Mouse (Mus musculus) hindbrain, embryonic 15.5 days (tissue): Measurements from ENCODE around the gene Npas2. TPM values are rescaled to one million over a fixed set of nuclear protein-coding genes. Genes with fewer than 3 reads are reported as not detected.

Experiments used
- ATAC-seq: fragments of 200-750 bp; cut with Nextera tagmentation; 2 replicates; pipeline ENCODE4 v1.8.0; 2017; ENCODE audit warnings: low read depth, moderate number of reproducible peaks, moderate TSS enrichment; ENCODE audit not compliant: low FRiP score
- H3K27ac ChIP-seq: fragments of 300-500 bp; sonication (generic); replicated peaks from 2 replicates; pipeline ENCODE4 v1.5.1; 2015; ENCODE audit warnings: mild to moderate bottlenecking, inconsistent platforms
- H3K27me3 ChIP-seq: fragments of 300-500 bp; sonication (generic); 2 replicates; pipeline ENCODE4 v1.6.1; 2015; ENCODE audit warnings: control low read depth, inconsistent platforms
- H3K36me3 ChIP-seq: fragments of 300-500 bp; sonication (generic); 2 replicates; pipeline ENCODE4 v1.6.1; 2015; ENCODE audit warnings: control low read depth, inconsistent platforms
- H3K4me1 ChIP-seq: fragments of 300-500 bp; sonication (generic); replicated peaks from 2 replicates; pipeline ENCODE4 v1.6.1; 2015; ENCODE audit warnings: control low read depth, inconsistent platforms
- H3K4me2 ChIP-seq: fragments of 300-500 bp; sonication (generic); 2 replicates; pipeline ENCODE4 v1.6.1; 2015; ENCODE audit warnings: moderate library complexity, mild to moderate bottlenecking, inconsistent platforms
- H3K4me3 ChIP-seq: fragments of 300-500 bp; sonication (generic); 2 replicates; pipeline ENCODE4 v1.5.1; 2015; ENCODE audit warnings: mild to moderate bottlenecking, inconsistent platforms
- H3K9ac ChIP-seq: fragments of 300-500 bp; sonication (generic); 2 replicates; pipeline ENCODE4 v1.6.1; 2015; ENCODE audit warnings: inconsistent platforms
- H3K9me3 ChIP-seq: fragments of 300-500 bp; sonication (generic); 2 replicates; pipeline ENCODE4 v1.6.1; 2016; ENCODE audit warnings: control low read depth, inconsistent platforms
- WGBS: fragments of 180-500 bp; shearing (Covaris S2); methylation state at CpG from one replicate; pipeline ENCODE4 v1.1.7; 2015; 5-methylcytosine and 5-hydroxymethylcytosine counted together
- polyA plus RNA-seq: library from polyadenylated mRNA; unstranded; fragments of >200 nt; fragmentation: Nextera tagmentation; extraction: Ambion mirVana; gene quantifications from 2 replicates; pipeline ENCODE4 v1.2.1, GENCODE M21; 2015

The Npas2 gene
- polyA plus RNA-seq, 1 experiment from 2014 or later, result 1.2 TPM

DNA sequence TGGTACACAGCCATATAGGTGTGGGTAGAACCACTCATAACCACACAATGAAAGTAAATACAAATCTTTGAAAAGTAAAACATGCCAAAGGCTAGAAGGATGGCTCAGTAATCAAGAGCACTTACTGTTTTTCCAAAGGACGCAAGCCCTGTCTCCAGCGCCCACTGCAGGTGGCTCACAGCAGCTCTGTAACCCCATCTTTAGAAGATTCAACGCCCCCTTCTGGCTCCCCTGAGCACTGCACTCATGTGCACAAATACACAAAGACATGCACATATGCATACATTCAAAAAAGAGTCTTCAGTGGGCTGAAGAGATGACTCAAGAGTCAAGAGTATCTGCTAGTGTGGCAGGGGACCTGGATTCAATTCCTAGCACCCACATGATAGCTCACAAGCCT is 36.5 kb downstream of the Npas2 start:
- Histone ChIP-seq H3K27ac (no peak overlapping the region), H3K4me1 (no peaks in the 10 kb centered on the region), H3K4me2 (no peak overlapping the region), H3K27me3 (no peaks in the 10 kb centered on the region), H3K9ac (no peak overlapping the region), H3K9me3 (no peaks in the 10 kb centered on the region), H3K4me3 (no peak overlapping the region), H3K36me3 (no peaks in the 10 kb centered on the region)
- ATAC-seq, result no peak
- WGBS, result 72% methylated on average over 3 of the region's 3 CpGs

DNA sequence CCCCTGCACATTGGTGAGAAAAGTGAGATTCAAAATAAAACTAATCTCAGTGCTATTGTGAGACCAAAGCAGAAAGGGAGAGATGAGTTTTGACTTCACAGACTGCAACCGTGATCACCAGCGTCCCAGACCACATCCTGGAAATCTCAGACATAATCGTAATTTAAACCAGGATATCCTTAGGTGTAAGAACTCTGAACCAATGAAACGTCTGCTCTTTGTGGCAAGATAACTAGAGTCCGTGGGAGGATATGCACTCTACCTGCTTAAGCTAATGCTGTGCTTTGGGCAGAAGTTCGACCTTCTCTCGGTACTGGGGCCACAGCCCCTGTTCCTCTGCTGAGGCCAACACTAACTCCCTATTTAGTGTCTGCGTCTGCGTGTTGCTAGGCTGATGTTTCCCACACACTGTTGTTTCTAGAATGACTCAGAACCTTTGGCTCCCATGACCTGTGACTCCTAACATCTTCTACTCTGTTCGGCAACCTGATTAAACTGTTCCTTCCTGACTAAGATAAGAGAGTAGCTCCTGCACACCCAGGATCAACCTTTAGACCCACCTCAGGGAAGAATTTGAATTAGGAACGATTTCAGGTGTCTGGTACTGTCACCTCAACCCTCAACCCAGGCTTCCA is 41.4 kb downstream of the Npas2 start:
- Histone ChIP-seq H3K27me3 (no peaks in the 10 kb centered on the region), H3K4me3 (no peak overlapping the region), H3K36me3 (no peaks in the 10 kb centered on the region), H3K9me3 (no peaks in the 10 kb centered on the region), H3K4me1 (no peaks in the 10 kb centered on the region), H3K9ac (no peak overlapping the region), H3K4me2 (no peak overlapping the region), H3K27ac (no peak overlapping the region)
- ATAC-seq, result no peak
- 91% methylated on average over 11 of the region's 11 CpGs for whole genome bisulfite sequencing

DNA sequence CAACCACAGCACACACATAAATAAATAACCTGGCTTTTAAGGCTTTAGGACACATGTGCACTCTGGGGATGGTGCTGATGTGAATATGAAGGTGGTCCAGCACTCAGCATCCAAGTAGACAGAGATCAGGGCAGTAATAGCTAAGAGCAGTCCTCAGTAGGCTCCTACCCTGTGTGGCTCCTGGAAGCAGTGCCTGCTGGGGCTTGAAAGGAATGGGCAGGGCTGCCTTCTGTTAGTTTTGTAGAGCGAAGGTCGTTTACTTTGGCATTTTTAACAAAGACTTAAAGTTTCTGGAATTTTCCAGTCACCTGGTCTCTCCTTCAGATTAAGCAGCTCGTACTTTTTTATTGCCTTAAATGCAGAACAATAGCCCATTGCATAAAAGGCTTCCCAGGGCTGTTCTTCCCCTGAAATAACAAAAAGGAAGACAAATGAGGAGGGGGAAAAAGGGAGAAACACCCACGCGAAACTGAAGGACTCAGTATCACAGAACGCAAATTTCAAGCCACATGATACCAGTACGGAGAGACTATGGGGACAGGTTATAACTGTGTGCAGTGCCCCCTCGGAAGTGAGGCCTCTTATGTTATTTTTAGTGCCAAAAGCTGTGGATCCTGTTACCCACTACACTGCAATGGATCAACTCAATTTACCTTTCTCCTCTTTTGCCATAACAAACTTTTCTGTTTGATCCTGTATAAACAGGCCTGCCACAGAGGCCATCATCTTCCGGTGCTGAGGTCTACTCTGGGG is 44.1 kb downstream of the Npas2 start:
- H3K9me3 ChIP-seq, result no peaks in the 10 kb centered on the region
- ATAC-seq, result no peak
- 66% methylated on average over 9 of the region's 9 CpGs for WGBS

DNA sequence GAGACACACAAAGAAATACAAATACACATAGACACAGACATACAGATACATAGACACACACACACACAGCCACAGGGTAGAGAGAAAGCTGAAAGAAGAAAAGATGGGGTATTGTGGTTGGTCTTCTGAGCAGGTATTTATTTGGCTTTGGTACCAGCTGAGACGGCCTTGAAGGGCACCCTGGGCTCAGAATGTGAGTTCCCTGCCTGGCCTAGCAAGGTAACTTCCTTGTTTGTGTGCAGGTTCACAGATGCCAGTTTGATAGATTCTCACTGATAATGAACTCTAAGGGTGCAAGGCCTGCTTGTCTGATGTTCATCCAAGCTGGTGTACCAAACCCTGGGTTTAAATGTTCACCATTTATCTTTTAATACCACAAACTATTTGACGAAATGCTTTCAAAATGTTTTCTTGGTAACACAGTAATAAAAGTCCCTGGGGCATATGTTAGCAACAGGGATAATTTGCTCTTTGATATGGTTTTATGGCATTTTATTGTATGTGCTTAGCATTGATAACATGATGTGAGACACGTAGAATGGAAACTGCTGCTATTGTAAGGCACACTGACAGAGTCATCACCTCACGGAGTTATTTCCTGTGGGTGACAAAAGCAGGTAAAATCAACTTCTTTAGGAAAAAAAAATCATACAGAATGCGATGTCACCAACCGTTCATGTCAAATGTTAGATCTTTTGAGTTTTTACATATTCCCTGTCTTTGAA is 47.5 kb downstream of the Npas2 start:
- ATAC-seq, result no peak
- no peak overlapping the region for H3K9ac ChIP-seq
- no peak overlapping the region for H3K4me2 ChIP-seq
- no peak overlapping the region for H3K27ac ChIP-seq
- no peaks in the 10 kb centered on the region for H3K4me1 ChIP-seq
- no peaks in the 10 kb centered on the region for H3K27me3 ChIP-seq
- H3K36me3 ChIP-seq, result no peaks in the 10 kb centered on the region
- no peak overlapping the region for H3K4me3 ChIP-seq
- 90% methylated on average over 6 of the region's 6 CpGs for WGBS
- no peaks in the 10 kb centered on the region for H3K9me3 ChIP-seq

More for the DNA sequence above, 44.1 kb downstream of the Npas2 start:
- no peak overlapping the region for H3K9ac ChIP-seq
- H3K36me3 ChIP-seq, result no peaks in the 10 kb centered on the region
- no peak overlapping the region for H3K4me2 ChIP-seq
- no peaks in the 10 kb centered on the region for H3K27me3 ChIP-seq
- no peak overlapping the region for H3K4me3 ChIP-seq
- no peaks in the 10 kb centered on the region for H3K4me1 ChIP-seq
- H3K27ac ChIP-seq, result no peak overlapping the region

DNA sequence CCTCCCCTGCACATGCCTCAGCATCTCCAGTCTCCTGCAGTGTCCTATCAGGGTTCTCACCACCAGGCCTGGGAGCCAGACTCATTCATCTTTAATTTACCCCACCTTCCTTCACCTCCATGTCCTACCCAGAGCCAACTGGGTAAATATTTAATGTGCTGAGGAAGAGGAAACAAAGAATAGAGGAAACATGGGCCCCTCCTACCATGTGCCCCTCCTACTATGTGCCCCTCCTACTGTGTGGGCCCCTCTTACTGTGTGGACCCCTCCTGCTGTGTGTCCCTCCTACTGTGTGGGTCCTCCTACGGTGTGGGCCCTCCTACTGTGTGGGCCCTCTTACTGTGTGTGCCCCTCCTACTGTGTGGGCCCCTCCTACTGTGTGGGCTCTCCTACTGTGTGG is 51.2 kb downstream of the Npas2 start:
- H3K4me1 ChIP-seq, result no peaks in the 10 kb centered on the region
- no peak overlapping the region for H3K27ac ChIP-seq
- H3K36me3 ChIP-seq, result no peaks in the 10 kb centered on the region
- H3K4me3 ChIP-seq, result no peak overlapping the region
- H3K27me3 ChIP-seq, result no peaks in the 10 kb centered on the region
- H3K9ac ChIP-seq, result no peak overlapping the region
- H3K9me3 ChIP-seq, result no peaks in the 10 kb centered on the region
- 42% methylated on average over 1 of the region's 1 CpGs for WGBS
- no peak for ATAC-seq
- H3K4me2 ChIP-seq, result no peak overlapping the region

DNA sequence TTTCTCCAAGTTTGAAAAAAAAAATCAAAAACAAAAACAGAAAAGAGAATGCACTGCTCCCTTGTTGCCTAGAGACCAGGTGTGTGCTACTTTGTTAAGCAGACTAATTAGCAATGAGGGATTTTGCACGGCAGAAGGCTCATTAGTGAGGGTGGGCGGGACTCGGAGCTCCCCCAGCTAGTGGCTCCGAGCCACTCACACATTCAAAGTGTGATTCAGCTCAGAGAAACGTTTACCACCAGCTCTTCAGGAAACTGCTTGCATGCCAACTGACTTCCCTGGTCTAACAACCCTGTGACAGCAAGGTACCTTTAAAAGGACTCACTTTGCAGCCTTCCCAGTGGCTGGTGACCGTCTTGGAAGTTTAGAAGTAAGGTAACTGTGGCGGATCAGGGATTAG is 58.1 kb downstream of the Npas2 start:
- H3K9ac ChIP-seq, result no peak overlapping the region
- H3K4me2 ChIP-seq, result no peak overlapping the region
- ATAC-seq, result peak; percentile 48; the same call in 1 of the 2 replicates
- no peaks in the 10 kb centered on the region for H3K9me3 ChIP-seq
- H3K36me3 ChIP-seq, result no peaks in the 10 kb centered on the region
- H3K27ac ChIP-seq, result no peak overlapping the region
- no peaks in the 10 kb centered on the region for H3K27me3 ChIP-seq
- H3K4me1 ChIP-seq, result peaks cover 7% of the 10 kb centered on the region
- 40% methylated on average over 7 of the region's 7 CpGs for WGBS
- no peak overlapping the region for H3K4me3 ChIP-seq

DNA sequence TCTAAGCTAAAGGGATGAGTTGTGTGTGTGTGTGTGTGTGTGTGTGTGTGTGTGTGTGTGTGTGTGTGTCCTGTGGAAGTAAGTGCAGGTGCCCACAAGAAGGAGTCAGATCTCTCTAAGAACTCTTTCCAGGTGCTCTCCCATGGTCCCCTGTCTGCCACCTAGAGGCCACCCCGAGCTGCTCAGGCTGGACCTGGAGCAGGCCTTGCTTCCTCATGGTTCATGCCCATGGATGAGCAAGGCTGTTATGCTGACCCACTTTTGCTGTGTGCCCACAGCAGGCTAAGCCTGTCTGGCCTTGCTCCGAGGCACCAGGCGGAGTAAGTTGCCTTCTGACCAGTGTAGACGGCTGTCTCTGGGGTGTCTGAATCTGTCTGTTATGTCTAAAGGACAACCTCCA is 60.2 kb downstream of the Npas2 start:
- no peaks in the 10 kb centered on the region for H3K27me3 ChIP-seq
- no peak overlapping the region for H3K27ac ChIP-seq
- peaks cover 7% of the 10 kb centered on the region for H3K4me1 ChIP-seq
- H3K9ac ChIP-seq, result no peak overlapping the region
- no peak overlapping the region for H3K4me3 ChIP-seq
- no peaks in the 10 kb centered on the region for H3K9me3 ChIP-seq
- no peak overlapping the region for H3K4me2 ChIP-seq
- no peaks in the 10 kb centered on the region for H3K36me3 ChIP-seq
- 77% methylated on average over 4 of the region's 4 CpGs for WGBS
- ATAC-seq, result no peak

DNA sequence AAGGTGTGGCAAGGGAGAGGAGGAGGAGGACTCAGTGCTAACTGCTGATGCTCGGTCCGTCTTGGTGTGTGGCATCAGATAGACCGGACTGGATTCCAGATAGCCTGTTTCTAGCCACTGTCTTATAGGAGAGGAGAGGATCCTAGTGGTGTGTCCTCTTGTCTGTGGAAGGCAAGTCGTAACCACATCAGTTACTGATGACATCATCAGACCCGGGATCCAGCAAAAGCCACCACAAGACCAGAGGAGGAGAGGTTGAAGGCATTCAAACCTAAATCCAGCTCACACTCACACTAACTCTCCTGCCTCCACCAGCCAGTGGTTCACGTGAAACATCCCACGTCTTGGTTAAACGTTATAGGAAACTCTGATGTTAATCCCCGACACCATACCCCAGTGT is 62.5 kb downstream of the Npas2 start:
- H3K4me2 ChIP-seq, result no peak overlapping the region
- H3K27ac ChIP-seq, result no peak overlapping the region
- no peaks in the 10 kb centered on the region for H3K36me3 ChIP-seq
- peaks cover 7% of the 10 kb centered on the region for H3K4me1 ChIP-seq
- WGBS, result 91% methylated on average over 9 of the region's 9 CpGs
- H3K4me3 ChIP-seq, result no peak overlapping the region
- no peaks in the 10 kb centered on the region for H3K27me3 ChIP-seq
- ATAC-seq, result no peak
- no peak overlapping the region for H3K9ac ChIP-seq
- no peaks in the 10 kb centered on the region for H3K9me3 ChIP-seq

DNA sequence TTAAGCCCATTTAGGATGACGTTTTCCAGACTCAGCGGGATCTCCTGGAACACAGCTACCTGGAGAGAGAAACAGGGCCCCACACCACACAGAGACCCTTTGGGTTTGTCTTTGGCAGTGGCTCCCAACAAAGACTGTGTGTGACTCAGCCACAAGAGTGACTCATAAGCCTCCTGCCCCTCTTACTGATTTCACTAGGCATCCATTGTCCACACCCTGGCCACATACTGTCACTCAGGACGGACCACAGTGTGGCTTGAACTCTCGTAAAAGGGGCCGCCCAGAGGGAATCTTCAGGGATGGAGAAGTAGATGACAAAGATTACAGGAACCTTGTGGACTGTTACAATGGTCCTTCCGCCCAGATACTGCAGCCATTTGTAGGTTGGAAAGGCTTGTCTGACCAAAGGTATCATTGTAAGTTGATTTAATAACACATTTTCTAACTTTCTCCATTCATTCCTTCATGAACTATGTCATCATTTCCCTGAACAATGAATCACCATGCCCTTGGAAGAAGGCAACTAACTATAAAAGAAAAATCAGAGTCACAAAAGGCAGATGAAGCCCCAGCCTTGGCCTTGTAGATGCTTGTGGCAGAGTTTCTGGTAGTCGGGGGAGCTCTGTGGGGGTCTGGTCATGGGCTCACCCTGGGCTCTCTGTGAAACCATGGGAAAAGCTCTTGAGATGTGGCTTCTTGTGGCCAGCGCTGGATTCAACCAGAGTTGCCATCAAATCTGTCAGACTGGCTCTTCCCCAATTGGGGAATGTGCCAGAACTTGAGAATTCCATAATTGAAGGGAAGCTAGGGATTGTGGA is 63.2 kb downstream of the Npas2 start:
- Histone ChIP-seq H3K4me1 (peaks cover 5% of the 10 kb centered on the region), H3K4me2 (no peak overlapping the region), H3K4me3 (no peak overlapping the region), H3K36me3 (no peaks in the 10 kb centered on the region), H3K9ac (no peak overlapping the region), H3K9me3 (no peaks in the 10 kb centered on the region), H3K27ac (no peak overlapping the region), H3K27me3 (no peaks in the 10 kb centered on the region)
- WGBS, result 78% methylated on average over 8 of the region's 8 CpGs
- no peak for ATAC-seq

DNA sequence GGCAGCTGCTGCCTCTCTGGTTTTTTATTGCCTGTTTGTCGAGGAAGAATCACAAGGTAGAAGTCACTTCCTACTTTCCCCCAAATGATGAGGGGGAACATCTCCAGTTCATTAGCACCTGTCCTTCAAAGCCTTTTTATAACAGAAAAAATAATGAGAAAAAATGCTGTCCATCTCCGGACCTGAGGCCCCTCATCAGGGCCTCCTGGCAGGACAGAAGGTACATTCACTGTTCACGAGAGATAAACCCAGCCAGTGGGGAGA is 63.7 kb downstream of the Npas2 start:
- Histone ChIP-seq H3K4me3 (no peak overlapping the region), H3K9ac (no peak overlapping the region), H3K9me3 (no peaks in the 10 kb centered on the region), H3K27me3 (no peaks in the 10 kb centered on the region), H3K4me2 (no peak overlapping the region), H3K27ac (no peak overlapping the region), H3K4me1 (no peaks in the 10 kb centered on the region), H3K36me3 (no peaks in the 10 kb centered on the region)
- WGBS, result 84% methylated on average over 3 of the region's 3 CpGs
- no peak for ATAC-seq

DNA sequence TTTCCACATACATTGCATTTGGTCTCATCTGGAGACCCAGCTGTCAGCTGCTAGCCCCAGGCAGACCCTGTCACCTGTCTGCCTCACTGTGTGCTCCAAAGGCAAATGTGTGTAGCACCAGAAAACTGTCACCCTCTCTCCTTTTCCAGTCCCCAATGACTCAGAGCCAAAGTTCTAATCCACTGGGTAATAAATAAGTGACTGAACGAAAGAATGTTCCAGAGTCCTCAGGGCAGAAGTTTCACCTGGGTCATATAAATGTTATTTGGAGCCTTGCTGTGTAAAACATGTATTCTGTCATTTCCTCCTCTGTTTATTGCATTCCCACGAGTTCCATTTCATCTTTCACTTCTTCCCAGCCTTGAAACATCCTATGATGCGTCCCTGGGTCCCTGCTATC is 66.1 kb downstream of the Npas2 start:
- Histone ChIP-seq H3K27me3 (no peaks in the 10 kb centered on the region), H3K9ac (no peak overlapping the region), H3K9me3 (no peaks in the 10 kb centered on the region), H3K36me3 (no peaks in the 10 kb centered on the region), H3K27ac (no peak overlapping the region), H3K4me3 (no peak overlapping the region), H3K4me1 (no peaks in the 10 kb centered on the region), H3K4me2 (no peak overlapping the region)
- WGBS, result 63% methylated on average over 3 of the region's 3 CpGs
- ATAC-seq, result no peak
